Mouse (Mus musculus) olfactory bulb, adult 2 months (tissue): Measurements from ENCODE around the gene Xab2.

Source experiments
- CTCF ChIP-seq: fragments of 200-500 bp; IDR thresholded peaks from 2 replicates; pipeline ENCODE4 v1.5.1; 2012; ENCODE audit warnings: low read depth, mild to moderate bottlenecking, low read length, moderate library complexity; ENCODE audit not compliant: insufficient read depth
- POLR2A ChIP-seq: fragments of 200-500 bp; IDR thresholded peaks from 2 replicates; pipeline ENCODE4 v1.6.1; 2012; ENCODE audit warnings: mild to moderate bottlenecking, low read depth, low read length, moderate library complexity; ENCODE audit not compliant: insufficient read depth

DNA sequence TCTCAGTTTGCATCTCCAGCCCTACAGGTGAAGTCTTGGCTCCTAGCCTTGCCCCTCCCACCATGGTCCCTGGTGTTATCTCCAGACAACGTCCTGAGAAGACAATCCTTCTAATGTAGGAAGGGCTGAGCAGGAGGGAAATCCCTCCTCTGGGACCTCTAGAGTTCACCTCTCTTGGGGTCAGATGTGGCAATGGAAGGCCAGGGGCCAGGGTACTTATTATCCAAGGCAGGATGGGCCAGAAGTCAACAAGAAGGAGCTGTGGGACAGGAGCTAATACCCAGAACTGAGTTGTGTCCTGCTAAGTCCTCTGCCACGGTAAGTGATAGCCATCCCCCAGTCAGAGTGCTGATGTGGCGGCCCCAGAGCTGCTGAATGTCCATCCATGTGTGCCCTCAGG, 34.4 kb upstream of the Xab2 start, which contains the start of gene Retn:
- TF ChIP-seq POLR2A (no peak), CTCF (no peak)
